Mouse (Mus musculus) central nervous system, embryonic 18 days (tissue): ENCODE measurements around the gene Mydgf. TPM values are rescaled to one million over a fixed set of nuclear protein-coding genes. Genes with fewer than 3 reads are reported as not detected.

ENCODE experiments used
- polyA plus RNA-seq: library from polyadenylated mRNA; depleted of rRNA; stranded (reverse); fragments of >200 nt; gene quantifications from 2 replicates; pipeline ENCODE4 v1.2.3, GENCODE M21; 2012; rRNA removed

Gene Mydgf
- 47.7 and 52.9 TPM in 2 replicates for polyA plus RNA-seq

DNA sequence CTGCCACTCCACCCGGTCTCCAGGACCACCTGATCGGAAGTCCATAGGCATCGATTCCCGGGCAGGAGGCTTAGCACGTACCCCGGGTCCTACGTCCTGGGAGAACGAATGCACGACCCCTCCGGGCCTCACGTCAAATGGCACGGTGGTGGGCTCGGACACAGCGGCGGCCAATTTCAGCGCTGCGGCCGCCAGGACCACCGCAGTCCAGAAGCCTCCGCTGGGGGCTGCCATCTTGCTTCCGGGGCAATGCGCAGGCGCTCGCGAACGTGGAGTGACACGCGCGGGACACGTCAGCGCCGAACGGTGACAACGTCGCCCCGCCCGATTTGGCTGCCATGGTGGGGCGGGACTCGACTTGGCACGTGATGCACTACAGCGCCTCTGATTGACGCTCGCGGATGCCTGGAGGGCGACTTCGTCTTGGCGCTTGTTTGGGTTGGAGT lies at the start of gene Mydgf:
Gene Mydgf (minus strand): TSS at position 263 of the 446 bp plus-strand sequence.

DNA sequence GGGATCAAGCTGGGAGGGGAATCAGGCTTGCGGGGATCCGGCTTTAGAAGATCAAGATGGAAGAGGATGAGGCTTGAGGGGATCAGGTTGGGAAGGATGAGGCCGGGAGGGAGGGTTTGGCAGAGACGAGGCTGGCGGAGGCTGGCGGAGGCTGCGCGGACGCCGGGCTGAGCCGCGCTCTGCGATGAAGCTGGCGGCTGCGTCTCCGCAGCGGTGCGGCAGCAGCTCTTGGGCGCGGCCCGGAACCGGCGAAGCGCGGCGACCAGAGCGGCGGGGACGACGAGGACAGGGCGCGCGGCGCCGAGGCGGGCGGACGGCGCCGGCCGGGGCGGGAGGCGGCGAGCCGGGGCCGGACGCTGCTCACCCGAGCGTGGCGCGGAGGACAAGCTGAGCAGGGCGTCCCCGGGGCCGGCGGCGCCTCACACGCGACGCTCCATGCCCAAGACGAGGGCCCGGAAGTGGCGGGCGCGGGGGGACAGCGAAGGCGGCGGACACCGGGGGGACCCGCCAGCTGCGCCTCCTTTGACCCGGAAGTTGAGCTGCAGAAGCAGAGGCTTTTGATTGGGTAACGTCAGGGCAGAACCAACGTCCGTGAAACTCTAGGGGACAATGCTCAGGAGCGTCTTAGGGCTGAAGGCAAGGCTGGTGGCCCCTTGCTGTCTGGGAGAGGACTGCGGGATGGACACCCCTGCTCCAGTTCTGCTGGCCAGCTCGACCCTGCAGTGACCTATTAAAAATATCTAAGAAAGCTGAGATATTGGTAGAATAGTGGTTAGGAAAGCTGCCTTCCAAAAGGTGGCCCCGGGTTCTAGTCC lies 34.9 kb upstream of the Mydgf start, which contains the start of gene Dpp9:
Gene Dpp9 (minus strand): TSS at position 529 of the 815 bp plus-strand sequence.

DNA sequence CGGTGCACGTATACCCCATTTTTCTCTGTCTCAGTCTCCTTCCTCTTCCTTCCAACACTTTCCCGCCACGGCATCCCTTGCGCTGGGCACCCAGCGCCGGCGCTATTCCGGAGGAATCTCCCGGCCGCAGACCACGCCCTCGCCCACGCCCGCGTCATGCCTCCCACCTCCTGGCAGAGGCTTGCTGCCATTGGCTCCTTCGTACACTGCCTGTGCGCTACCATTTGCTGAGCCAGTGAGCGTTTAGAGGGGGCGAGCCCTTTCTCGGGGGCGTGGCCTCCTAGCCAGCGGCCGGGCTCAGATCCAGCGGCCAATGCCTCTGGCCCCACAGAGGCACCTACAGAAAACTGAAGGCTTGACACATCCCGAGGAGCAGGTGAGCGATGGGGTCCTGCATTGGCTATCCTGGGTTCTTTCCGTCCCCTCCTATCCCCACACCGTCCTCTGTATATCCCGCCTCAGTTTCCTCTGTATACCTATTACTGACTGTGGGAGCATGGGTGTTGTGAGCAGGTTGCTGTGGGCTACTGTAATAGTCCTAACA lies 21.4 kb downstream of the Mydgf start, which contains the start of gene Tnfaip8l1:
Gene Tnfaip8l1 (plus strand): TSS at position 247 of the 544 bp plus-strand sequence.

DNA sequence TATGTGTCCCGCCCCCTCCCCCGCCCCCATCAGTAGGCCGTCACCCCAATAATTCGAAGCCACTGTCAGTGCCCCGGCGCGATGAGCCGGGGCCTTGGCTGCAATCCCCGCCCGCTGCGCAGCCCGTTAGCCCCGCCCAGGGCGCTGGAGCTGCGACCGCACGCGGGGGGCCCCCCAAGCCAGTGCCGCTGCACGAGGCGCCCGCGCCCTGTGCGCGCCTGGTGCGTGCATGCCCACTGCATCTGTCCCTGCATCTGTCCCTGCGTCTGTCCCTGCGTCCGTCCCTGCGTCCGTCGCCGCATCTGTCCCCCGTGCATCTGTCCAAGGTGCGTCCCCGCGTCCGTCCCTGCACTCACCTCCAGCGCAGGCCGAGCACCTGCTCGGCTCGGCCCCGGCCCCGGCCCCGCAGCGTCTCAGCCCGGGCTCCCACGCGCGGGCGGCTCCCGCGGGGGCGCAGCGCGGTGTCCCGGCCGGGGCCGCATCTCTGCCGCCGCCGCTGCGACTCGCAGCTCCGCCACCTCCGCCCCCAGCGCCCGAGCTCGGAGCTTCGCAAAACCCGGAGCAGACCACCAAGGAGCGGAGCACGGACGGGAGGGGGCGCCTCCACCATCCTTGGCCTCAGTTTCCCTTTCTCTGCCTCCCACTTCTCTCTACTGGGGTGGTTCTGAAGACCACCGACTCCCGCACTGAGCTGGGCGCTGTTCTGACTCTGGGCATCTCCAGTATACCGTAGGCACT lies 43.7 kb downstream of the Mydgf start, which contains the start of gene Sema6b:
Gene Sema6b (minus strand): TSS at position 486 of the 738 bp plus-strand sequence.

Other genes with a start within 250 kb of the Mydgf start
- 3.4 TPM in 2 replicates for gene Zfp119b, start 234.4 kb downstream of the Mydgf start, polyA plus RNA-seq
- 6.0 and 6.1 TPM in 2 replicates for gene Ebi3, start 231.3 kb downstream of the Mydgf start, polyA plus RNA-seq
- 12.9 and 13.3 TPM in 2 replicates for gene Yju2, start 224.8 kb downstream of the Mydgf start, polyA plus RNA-seq
- gene Shd, start 213.5 kb downstream of the Mydgf start, polyA plus RNA-seq = 179 and 193 TPM in 2 replicates
- 171 and 177 TPM in 2 replicates for gene Fsd1, start 197.4 kb downstream of the Mydgf start, polyA plus RNA-seq
- gene Stap2, start 178.3 kb downstream of the Mydgf start, polyA plus RNA-seq = 6.9 and 7.3 TPM in 2 replicates
- gene Mpnd, start 178.2 kb downstream of the Mydgf start, polyA plus RNA-seq = 185 and 189 TPM in 2 replicates
- 86.0 and 90.7 TPM in 2 replicates for gene Sh3gl1, start 147.3 kb downstream of the Mydgf start, polyA plus RNA-seq
- gene Chaf1a, start 143.5 kb downstream of the Mydgf start, polyA plus RNA-seq = 5.3 TPM in 2 replicates
- 105 and 110 TPM in 2 replicates for gene Ubxn6, start 108.9 kb downstream of the Mydgf start, polyA plus RNA-seq
- 124 and 126 TPM in 2 replicates for gene Hdgfl2, start 104.3 kb downstream of the Mydgf start, polyA plus RNA-seq
- 0.66 and 0.68 TPM in 2 replicates for gene Plin4, start 74.1 kb downstream of the Mydgf start, polyA plus RNA-seq
- gene Plin5, start 66.3 kb downstream of the Mydgf start, polyA plus RNA-seq = 1.9 and 2.1 TPM in 2 replicates
- 0.06 and 0.41 TPM in 2 replicates for gene Lrg1, start 61.9 kb downstream of the Mydgf start, polyA plus RNA-seq
- gene Sema6b, start 43.6 kb downstream of the Mydgf start, polyA plus RNA-seq = 45.5 and 51.8 TPM in 2 replicates
- gene Tnfaip8l1, start 21.4 kb downstream of the Mydgf start, polyA plus RNA-seq = 9.4 and 10.4 TPM in 2 replicates
- 40.3 and 41.4 TPM in 2 replicates for gene Dpp9, start 35.0 kb upstream of the Mydgf start, polyA plus RNA-seq
- 24.0 and 24.1 TPM in 2 replicates for gene Fem1a, start 72.9 kb upstream of the Mydgf start, polyA plus RNA-seq
- 2.3 and 2.7 TPM in 2 replicates for gene Ticam1, start 92.9 kb upstream of the Mydgf start, polyA plus RNA-seq
- 4.1 TPM in 2 replicates for gene Plin3, start 109.0 kb upstream of the Mydgf start, polyA plus RNA-seq
- not detected in 2 replicates for gene Arrdc5, start 116.4 kb upstream of the Mydgf start, polyA plus RNA-seq
- gene Uhrf1, start 119.4 kb upstream of the Mydgf start, polyA plus RNA-seq = 15.6 and 16.9 TPM in 2 replicates
- gene Kdm4b, start 142.1 kb upstream of the Mydgf start, polyA plus RNA-seq = 53.9 and 65.1 TPM in 2 replicates